Mouse (Mus musculus): ENCODE results near the gene Panx2. TPM values are rescaled to one million over a fixed set of nuclear protein-coding genes. Genes with fewer than 3 reads are reported as not detected.

Gene Panx2
- polyA plus RNA-seq, 2 experiments: 0.48 to 2.0 TPM

GRCm38 (mm10) chr15:89122649-89123366 lies 63.3 kb downstream of the Panx2 start, which contains the start of gene Tubgcp6:
Gene Tubgcp6 (minus strand): TSS chr15:89123112.
- peak within 1 kb of the TSS; percentile 56 for H3K27ac ChIP-seq (replicated peaks; ENCODE audit: low read depth, low read length)
- WGBS: under 1% methylated on average over 47 of the region's 47 CpGs
- peak; percentile 74; the same call in 1 of the 2 replicates for TF ChIP-seq POLR2A (IDR thresholded peaks at IDR 0.05; ENCODE audit: borderline replicate concordance, extremely low read depth, insufficient read depth, insufficient read length)

More at GRCm38 (mm10) chr15:89122649-89123366, 63.3 kb downstream of the Panx2 start, which contains the start of gene Tubgcp6:
- Histone ChIP-seq H3K9me3 (ENCODE audit: control insufficient read depth, low read length) (no peaks in the 10 kb centered on the region), H3K9ac (ENCODE audit: low read depth, low read length, severe bottlenecking) (peak within 1 kb of the TSS; percentile 85), H3K27me3 (ENCODE audit: control insufficient read depth, insufficient read depth, low read length) (no peaks in the 10 kb centered on the region), H3K36me3 (ENCODE audit: control insufficient read depth, insufficient read depth, low read length) (peaks cover 20% of the 10 kb centered on the region), H3K4me2 (replicated peaks; ENCODE audit: low read depth, low read length, severe bottlenecking) (peak within 1 kb of the TSS; percentile 81), H3K4me3 (replicated peaks; ENCODE audit: low read length) (peak within 1 kb of the TSS; percentile 83), H3K4me1 (ENCODE audit: control insufficient read depth, insufficient read depth, low read length) (peaks cover 28% of the 10 kb centered on the region)
- peak; percentile 94 for DNase-seq (ENCODE audit: low spot score)
- peak; percentile 93 for ATAC-seq (ENCODE audit: low FRiP score, low read depth)

Other genes with a start within 250 kb of the Panx2 start
- gene Alg12, start 240.4 kb upstream of the Panx2 start, polyA plus RNA-seq (2012; rRNA removed): 17.9 and 21.7 TPM in 2 replicates
- gene Alg12, start 240.4 kb upstream of the Panx2 start, polyA plus RNA-seq (2014; fragmentation: Nextera tagmentation; extraction: Ambion mirVana): 12.1 and 12.2 TPM in 2 replicates
- gene Creld2, start 240.1 kb upstream of the Panx2 start, polyA plus RNA-seq (2012; rRNA removed): 59.3 and 79.1 TPM in 2 replicates
- gene Creld2, start 240.1 kb upstream of the Panx2 start, polyA plus RNA-seq (2014; fragmentation: Nextera tagmentation; extraction: Ambion mirVana): 74.9 and 85.9 TPM in 2 replicates
- gene Pim3, start 197.5 kb upstream of the Panx2 start, polyA plus RNA-seq (2012; rRNA removed): 15.2 and 20.6 TPM in 2 replicates
- gene Pim3, start 197.5 kb upstream of the Panx2 start, polyA plus RNA-seq (2014; fragmentation: Nextera tagmentation; extraction: Ambion mirVana): 38.1 and 47.8 TPM in 2 replicates
- gene Ttll8, start 105.3 kb upstream of the Panx2 start, polyA plus RNA-seq (2012; rRNA removed): 0.08 TPM in 1 of 2 replicates, not detected in the other
- not detected in 2 replicates for gene Ttll8, start 105.3 kb upstream of the Panx2 start, polyA plus RNA-seq (2014; fragmentation: Nextera tagmentation; extraction: Ambion mirVana)
- 0.31 and 0.36 TPM in 2 replicates for gene Mlc1, start 80.7 kb upstream of the Panx2 start, polyA plus RNA-seq (2012; rRNA removed)
- 0.12 and 0.21 TPM in 2 replicates for gene Mlc1, start 80.7 kb upstream of the Panx2 start, polyA plus RNA-seq (2014; fragmentation: Nextera tagmentation; extraction: Ambion mirVana)
- gene Mov10l1, start 76.8 kb upstream of the Panx2 start, polyA plus RNA-seq (2012; rRNA removed): 0.04 and 0.10 TPM in 2 replicates
- 0.11 and 0.19 TPM in 2 replicates for gene Mov10l1, start 76.8 kb upstream of the Panx2 start, polyA plus RNA-seq (2014; fragmentation: Nextera tagmentation; extraction: Ambion mirVana)
- 43.5 and 51.0 TPM in 2 replicates for gene Trabd, start 15.4 kb downstream of the Panx2 start, polyA plus RNA-seq (2012; rRNA removed)
- 47.8 and 51.0 TPM in 2 replicates for gene Trabd, start 15.4 kb downstream of the Panx2 start, polyA plus RNA-seq (2014; fragmentation: Nextera tagmentation; extraction: Ambion mirVana)
- gene Selenoo, start 29.4 kb downstream of the Panx2 start, polyA plus RNA-seq (2012; rRNA removed): 32.7 and 40.7 TPM in 2 replicates
- 20.6 and 22.9 TPM in 2 replicates for gene Selenoo, start 29.4 kb downstream of the Panx2 start, polyA plus RNA-seq (2014; fragmentation: Nextera tagmentation; extraction: Ambion mirVana)
- 36.8 and 56.5 TPM in 2 replicates for gene Tubgcp6, start 63.4 kb downstream of the Panx2 start, polyA plus RNA-seq (2012; rRNA removed)
- gene Tubgcp6, start 63.4 kb downstream of the Panx2 start, polyA plus RNA-seq (2014; fragmentation: Nextera tagmentation; extraction: Ambion mirVana): 17.2 and 17.6 TPM in 2 replicates
- gene Hdac10, start 69.0 kb downstream of the Panx2 start, polyA plus RNA-seq (2012; rRNA removed): 38.1 and 49.4 TPM in 2 replicates
- 18.7 and 21.8 TPM in 2 replicates for gene Hdac10, start 69.0 kb downstream of the Panx2 start, polyA plus RNA-seq (2014; fragmentation: Nextera tagmentation; extraction: Ambion mirVana)
- gene Mapk12, start 81.0 kb downstream of the Panx2 start, polyA plus RNA-seq (2012; rRNA removed): 13.7 and 14.9 TPM in 2 replicates
- gene Mapk12, start 81.0 kb downstream of the Panx2 start, polyA plus RNA-seq (2014; fragmentation: Nextera tagmentation; extraction: Ambion mirVana): 5.0 and 8.3 TPM in 2 replicates
- 13.4 and 15.9 TPM in 2 replicates for gene Mapk11, start 89.9 kb downstream of the Panx2 start, polyA plus RNA-seq (2012; rRNA removed)
- 7.0 and 7.3 TPM in 2 replicates for gene Mapk11, start 89.9 kb downstream of the Panx2 start, polyA plus RNA-seq (2014; fragmentation: Nextera tagmentation; extraction: Ambion mirVana)
- gene Plxnb2, start 121.1 kb downstream of the Panx2 start, polyA plus RNA-seq (2012; rRNA removed): 212 and 268 TPM in 2 replicates
- 170 and 183 TPM in 2 replicates for gene Plxnb2, start 121.1 kb downstream of the Panx2 start, polyA plus RNA-seq (2014; fragmentation: Nextera tagmentation; extraction: Ambion mirVana)
- 39.2 and 53.6 TPM in 2 replicates for gene Dennd6b, start 136.8 kb downstream of the Panx2 start, polyA plus RNA-seq (2012; rRNA removed)
- 12.7 and 14.0 TPM in 2 replicates for gene Dennd6b, start 136.8 kb downstream of the Panx2 start, polyA plus RNA-seq (2014; fragmentation: Nextera tagmentation; extraction: Ambion mirVana)
- 59.0 and 71.5 TPM in 2 replicates for gene Ppp6r2, start 151.8 kb downstream of the Panx2 start, polyA plus RNA-seq (2012; rRNA removed)
- gene Ppp6r2, start 151.8 kb downstream of the Panx2 start, polyA plus RNA-seq (2014; fragmentation: Nextera tagmentation; extraction: Ambion mirVana): 28.3 and 31.7 TPM in 2 replicates